Mouse (Mus musculus) urinary bladder, postnatal 10 days (tissue): ENCODE measurements around the gene Cst3.

Experiments used
- DNase-seq: peaks from one replicate; pipeline ENCODE4 v3.0.0; 2022; ENCODE audit warnings: low spot score

Cst3 gene

DNA sequence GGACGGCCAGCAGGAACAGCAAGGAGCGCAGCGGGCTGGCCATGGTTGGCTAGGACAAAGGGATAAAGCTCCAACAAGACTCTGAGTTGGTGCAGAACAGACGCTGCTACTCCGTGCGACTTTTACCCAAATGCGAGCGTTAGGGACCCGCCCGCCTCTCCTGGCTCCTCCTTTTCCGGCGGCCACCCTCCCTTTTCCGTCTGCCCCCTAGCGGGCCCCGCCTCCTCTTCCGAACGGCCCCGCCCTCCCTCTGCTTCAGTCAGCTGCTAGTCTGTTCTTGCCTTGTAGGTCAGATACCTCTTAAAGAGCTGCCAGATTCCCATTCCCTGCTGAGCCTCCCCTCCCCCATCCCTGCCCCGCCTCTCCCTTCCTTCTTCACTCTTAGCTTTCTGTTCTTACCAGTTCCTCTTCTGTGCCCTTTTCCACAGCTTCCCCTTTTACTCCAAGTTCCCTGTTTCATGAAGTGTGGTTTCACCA is at the start of gene Cst3:
Cst3 (minus strand) TSS at position 358 of the 477 bp plus-strand sequence.
- DNase-seq, result peak; percentile 84

DNA sequence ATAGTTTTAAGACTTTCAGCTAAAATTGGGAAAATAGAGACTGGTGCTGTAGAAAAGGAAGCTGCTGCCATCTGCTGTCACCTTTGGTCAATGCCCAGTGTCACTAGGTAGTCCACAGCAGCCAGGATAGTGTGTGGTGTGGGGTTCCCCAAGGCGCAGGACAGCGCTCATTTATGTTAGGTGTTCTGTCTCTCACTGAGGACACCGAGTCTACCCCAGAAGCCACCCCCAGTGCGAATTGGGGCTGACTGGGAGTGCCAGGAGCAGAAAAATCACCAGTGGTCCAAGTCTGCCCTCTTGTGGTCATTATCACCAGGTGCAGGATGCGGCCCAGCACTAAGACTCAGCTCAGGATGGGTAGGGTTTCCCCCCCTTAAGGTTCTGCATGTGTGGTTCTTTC is 26.8 kb upstream of the Cst3 start:
- DNase-seq, result no peak

- DNase-seq, result no peak
Measured at GRCm38 (mm10) chr2:148900305-148900704, 24.8 kb upstream of the Cst3 start.

- no peak for DNase-seq
Measured at GRCm38 (mm10) chr2:148896219-148896618, 20.7 kb upstream of the Cst3 start.

GRCm38 (mm10) chr2:148893107-148893506 is 17.6 kb upstream of the Cst3 start:
- DNase-seq, result no peak

DNA sequence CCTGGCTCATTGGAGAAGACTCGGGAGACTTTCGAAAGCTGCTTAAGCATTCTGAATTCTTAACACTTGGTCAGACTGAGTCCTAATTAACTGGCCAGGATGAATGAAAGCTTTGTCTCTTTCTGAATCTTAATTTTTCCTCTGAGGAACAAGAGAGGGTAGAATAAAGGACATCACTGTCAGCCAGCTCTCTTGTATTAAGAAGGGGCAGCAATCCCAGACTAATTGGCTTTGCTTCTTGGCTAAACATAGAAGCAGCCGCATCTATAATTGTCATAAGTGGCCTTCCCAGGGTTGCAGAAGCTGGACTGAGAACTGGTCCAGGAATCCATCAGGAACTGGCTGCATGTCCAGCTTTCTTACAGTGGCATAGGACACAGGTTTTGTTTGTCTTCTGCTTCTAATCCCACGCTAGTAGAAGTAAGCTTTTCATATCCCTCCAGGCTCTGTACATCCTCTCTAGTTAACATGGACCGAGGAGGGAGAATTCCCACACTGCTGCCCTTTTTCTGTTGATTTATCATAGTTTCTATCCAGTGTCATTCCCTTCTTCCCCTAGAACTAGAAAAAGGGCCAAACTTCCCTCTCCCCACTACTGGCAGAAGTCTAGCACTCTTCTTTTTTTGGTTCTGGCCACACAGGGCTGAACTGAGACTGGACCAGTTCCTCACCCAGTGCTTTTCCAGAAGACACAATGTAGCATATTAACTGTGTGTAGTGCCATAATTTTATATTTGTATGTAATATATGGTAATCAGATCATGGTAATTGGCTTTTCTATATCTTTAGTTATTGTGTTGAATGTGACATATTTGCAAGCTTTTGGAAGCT is 14.7 kb upstream of the Cst3 start:
- no peak for DNase-seq

DNA sequence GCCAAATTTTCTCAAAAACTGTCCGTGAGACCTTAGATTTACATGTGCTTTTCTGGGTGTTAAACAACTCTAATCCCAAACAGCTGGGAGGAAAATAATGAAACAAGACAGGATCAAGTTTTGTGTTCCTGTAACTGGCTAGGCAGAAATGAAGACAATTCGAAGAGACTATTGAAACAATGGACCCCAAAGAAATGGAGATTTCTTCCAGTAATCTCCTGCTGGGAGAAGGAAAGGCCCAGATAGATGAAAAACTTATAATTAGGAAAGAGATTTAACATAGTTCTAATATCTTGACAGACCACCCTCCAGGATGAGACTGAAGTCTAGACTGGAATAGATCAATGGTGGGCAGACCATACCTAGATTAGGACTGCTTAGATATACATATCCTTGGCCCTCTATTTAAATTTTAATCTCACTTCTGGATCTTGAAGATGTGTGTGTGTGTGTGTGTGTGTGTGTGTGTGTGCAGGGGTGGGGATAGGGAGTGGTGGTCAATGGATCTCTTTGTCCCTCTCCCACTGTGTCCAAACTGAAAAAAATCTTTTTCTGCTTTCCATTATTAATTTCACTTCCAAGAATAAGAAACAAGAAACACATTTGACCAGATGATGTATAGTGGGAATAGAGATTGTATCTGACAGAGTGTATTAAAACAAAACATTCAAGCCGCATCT is 14.0 kb upstream of the Cst3 start:
- no peak for DNase-seq

GRCm38 (mm10) chr2:148888872-148889271 is 13.4 kb upstream of the Cst3 start:
- no peak for DNase-seq

GRCm38 (mm10) chr2:148884738-148885137 is 9.2 kb upstream of the Cst3 start:
- no peak for DNase-seq

DNA sequence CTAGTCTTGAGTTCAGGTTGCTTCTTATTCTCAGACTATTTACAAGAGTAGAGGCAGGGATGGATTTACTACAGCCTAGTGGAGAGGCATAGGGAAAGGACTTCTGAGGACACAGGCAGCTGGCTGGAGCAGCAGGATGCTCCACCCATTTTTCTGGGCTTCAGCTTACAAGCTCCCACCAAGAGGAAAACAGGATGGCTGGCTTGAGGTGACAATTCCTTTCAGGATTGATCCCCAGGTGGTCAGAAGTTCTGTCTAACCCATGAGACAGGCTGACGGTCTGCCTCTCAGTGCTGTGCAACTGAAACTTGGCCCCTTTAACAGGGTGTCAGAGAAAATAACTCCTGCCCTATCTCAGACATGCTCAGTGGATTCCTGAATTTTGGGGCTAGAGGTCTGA is 3.7 kb upstream of the Cst3 start:
- no peak for DNase-seq

- no peak for DNase-seq
Measured at GRCm38 (mm10) chr2:148878641-148879130, 3.2 kb upstream of the Cst3 start.

DNA sequence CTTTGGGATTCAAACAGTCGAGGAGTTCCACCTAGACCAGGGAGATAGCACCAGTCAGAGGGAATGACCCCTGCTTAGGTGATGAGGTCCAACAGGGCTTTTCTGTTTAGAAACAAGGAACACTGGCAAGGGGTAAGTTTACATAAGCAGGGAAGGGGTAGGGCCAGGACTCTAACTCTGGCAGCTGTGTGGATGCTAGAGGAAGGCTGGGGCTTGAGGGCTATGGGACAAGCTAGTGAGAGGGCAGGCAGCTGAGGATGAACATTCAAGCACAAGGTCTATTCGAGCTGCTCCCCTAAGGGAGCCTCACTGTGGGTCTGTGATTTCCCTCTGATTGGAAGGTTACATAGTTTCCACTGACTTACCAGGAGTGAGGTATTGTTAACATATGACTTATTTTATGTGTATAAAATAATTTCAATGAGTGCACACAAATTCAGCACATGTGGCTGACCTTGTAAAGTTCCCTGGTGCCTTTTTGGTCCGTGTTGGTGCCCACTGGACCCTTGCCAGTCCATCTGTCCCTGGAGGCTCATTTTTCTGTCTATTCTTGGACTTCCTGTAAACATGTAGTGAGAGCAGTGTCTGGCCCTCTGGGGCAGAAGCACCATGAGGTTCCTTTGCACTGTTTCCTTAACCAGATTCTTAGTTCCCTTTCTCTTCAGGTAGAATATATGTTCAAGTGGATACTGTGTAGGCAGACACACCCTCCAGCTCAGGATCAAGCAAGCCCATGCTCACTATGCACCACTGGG is 1.7 kb upstream of the Cst3 start:
- DNase-seq, result no peak

DNA sequence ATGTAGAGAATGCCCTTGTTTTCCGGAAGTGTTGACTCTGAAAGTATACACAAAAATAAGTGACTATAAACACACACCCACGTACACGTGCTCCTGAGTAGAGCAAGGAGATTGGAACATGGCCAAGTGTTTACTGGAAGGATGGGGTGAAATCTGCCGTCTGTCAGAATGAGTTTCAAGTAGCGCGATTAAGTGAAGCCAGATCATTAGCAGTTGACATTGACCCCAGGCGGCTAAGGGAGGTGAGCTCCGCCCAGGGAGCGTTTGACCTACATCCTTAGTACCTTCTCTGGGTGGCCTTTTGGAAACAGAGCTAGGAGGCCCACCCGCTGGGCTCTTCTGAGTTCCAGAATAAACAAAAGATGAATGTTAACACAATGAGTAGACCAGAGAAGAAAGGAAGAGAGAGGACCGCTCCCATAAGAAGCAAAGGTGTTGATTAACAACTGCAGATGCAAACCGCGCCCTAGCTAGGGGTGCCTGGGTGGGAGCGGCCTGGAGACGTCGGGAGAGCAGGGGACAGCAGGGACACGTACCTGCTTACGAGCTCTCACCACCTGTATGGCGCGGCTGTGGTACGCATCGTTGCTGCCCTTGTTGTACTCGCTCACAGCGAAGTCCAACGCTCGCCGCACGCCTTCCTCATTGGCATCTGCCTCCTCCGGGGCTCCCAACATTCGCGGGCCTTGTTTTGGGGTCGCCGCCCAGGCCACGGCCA is 716 bp downstream of the Cst3 start:
- DNase-seq, result no peak

GRCm38 (mm10) chr2:148874224-148874616 is 1.3 kb downstream of the Cst3 start:
- DNase-seq, result no peak

DNA sequence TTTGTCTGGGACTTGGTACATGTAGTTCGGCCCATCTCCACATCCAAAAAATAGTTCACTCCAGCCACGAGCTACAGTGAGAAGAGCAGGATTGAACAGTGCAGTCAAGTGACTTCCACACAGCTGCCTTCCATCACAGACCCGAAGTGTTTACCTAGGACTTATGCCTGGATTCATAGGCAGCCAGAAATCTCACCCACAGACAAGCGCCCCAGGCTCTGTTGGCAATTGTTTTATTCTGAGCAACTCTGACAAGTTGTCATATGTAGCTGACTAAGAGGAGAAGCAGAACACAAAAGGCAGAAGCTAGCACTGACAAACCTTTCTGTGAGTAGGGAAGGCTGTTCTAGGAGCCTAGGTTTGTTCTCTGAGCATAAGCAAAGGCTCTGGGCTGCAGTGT is 2.6 kb downstream of the Cst3 start:
- no peak for DNase-seq

- DNase-seq, result no peak
Measured at GRCm38 (mm10) chr2:148870526-148870925, 5.0 kb downstream of the Cst3 start.

GRCm38 (mm10) chr2:148868959-148869358 is 6.5 kb downstream of the Cst3 start:
- no peak for DNase-seq

DNA sequence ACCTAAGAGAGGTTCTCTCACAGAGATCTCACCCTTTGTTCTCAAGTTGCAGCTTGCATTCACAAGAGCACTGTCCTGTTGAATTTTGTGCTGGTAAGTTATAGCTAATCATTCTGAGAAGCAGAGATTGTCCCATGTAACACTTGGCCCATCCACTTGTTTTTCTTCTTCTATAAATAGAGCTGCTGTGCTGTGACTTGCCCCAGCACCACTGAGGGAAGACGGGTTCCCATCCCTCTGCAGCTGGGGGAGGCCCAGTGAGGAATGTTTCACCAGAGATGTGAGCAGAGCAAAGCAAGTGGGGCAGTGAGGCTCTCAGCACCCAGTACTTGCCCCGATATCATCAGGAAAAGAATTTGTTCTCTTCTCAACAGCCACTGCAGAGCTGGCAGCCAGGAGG is 10.5 kb downstream of the Cst3 start, which contains the start of gene 9230104L09Rik:
9230104L09Rik (minus strand) TSS at position 73 of the 400 bp plus-strand sequence.
- DNase-seq, result no peak

GRCm38 (mm10) chr2:148861693-148862092 is 13.8 kb downstream of the Cst3 start:
- no peak for DNase-seq

DNA sequence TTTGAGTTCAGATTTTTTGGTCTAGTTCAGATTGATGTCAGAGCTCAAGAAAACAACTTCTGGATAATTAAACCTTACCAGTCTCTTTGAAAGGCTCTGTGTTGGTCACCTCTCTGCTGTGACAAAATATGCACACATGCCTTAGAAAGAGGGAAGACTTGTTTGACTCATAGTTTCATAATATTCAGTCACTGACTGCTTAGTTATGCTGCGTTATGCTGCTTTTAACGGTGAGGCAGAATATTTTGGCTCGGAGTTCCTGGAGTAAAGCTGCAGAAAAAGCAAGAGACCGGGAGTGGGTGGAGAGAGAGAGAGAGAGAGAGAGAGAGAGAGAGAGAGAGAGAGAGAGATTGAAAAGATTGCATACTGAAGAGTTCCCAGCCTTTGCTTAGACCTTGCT is 14.5 kb downstream of the Cst3 start:
- DNase-seq, result no peak

GRCm38 (mm10) chr2:148857506-148857905 is 18.0 kb downstream of the Cst3 start:
- no peak for DNase-seq
